Mouse (Mus musculus) cerebellum, adult 18-20 months (tissue): ENCODE data around the gene Agbl3.

Source experiments
- DNase-seq, 2 experiments: peaks; one replicate each; pipeline ENCODE4 v3.0.0; 2021

Agbl3 gene

DNA sequence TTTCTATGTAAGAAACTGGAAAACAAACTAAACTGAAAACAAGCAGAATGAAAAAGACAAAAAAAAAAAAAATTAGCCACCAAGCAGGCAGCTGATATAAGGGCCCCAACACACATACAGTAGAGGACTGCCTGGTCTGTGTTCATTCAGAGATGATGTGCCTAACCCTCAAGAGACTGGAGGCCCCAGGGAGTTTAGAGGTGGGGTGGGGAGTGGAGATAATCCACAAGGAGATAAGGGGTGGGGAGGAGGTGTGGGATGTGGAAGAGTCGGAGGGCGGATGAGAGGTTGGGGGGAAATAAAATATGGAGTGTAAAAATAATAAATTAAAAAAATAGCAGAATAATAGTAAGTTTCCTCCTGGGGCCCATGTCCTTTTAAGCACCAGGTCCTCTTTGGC is 25.4 kb downstream of the Agbl3 start:
- DNase-seq = no peak

DNA sequence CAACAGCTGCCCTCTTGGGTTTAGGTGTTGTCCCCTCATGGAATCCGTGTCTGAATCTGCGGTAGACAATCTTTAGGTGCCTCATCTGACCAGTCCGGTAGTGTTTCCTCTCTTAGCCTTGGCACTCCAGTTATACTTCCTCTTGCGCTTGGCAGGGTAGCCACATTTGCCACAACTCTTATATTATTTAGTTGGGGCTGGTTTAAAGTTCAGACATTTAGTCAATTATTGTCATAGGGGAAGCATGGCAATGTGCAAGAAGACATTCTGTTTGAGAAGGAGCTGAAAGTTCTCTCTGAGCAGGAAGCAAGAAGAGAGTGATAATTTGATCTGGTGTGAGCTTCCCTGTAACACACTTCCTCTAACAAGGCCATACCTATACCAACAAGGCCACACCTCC is 30.4 kb downstream of the Agbl3 start:
- no peak for DNase-seq

DNA sequence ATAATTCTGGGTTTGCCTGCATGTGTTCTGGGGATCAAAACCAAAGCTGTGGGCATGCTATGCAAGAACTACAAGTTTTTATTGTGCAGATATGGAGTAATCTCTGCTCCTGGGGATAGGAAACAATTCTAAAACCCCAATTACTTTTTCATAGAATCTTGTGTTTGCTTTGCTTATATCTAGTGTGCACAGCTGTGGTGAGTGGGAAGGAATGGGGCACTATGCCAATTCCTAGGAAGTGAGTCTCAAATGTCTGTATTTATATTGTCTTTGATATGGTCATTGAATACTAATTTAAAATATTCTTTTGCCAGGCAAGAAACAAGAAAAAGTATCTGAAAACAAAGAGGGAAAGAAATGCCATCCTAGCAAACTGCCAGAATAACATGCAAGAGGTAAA is 44.2 kb downstream of the Agbl3 start:
- no peak for DNase-seq

DNA sequence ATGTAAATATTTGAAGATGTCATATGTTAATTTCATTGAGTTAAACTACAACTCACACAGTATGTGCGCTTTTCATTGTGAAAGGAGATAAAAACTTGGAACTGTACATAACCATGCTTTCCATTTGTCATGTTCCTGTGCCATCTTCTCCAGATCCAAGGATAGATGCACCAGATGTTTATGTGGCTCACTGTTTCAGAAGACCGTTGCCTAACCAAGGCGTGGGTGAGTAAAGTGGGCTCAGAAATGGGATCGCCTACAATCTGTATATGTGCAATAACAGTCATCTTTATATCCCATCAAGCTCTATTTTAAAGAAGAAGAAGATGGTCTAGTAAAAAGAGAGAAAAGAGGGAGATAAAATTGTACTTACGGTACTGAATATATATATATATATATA is 52.1 kb downstream of the Agbl3 start:
- DNase-seq = no peak

DNA sequence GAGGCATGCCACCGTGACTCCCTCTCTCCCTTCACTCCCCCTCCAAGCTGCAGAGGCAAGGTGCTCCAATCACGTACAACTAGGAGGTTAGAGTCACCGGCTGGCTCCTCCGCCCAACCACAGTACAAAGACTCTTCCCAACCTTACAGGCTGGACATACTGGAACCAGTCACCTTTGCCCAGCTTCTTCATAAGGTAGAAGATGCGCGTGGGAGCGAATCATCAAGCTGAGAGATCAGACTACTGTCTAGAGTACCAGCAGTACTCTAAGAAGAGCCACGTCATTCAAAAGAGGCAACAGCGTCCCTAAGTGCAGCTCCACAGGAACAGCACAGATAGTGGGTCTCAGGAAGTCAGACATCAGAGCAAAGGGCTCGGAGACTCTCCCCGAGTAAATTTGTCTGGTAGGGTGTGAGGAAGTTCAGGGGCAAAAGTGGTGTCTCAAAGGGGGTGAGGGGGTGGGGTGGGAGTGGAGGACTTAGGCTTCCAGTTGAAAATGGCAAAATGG is 81.4 kb downstream of the Agbl3 start:
- no peak for DNase-seq

DNA sequence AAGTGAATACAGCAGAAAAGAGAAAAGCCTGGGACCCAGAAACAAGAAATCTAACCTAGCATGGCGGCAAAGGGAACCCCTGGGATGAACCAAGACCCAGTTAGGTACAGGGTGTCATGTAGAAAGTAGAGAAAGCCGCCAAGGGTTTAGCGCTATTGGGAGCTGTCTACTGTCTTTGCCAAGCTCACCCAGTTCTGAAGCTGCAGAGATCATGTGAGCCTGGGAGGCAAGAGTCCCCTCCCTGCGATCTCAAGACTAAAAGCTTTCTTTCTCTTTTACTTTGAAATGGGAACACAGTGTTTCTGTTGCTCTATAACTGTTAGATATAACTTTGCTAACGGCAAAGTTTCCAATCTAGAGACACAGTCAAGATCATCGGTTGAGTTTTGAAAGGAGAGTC is 82.1 kb downstream of the Agbl3 start:
- DNase-seq = no peak

DNA sequence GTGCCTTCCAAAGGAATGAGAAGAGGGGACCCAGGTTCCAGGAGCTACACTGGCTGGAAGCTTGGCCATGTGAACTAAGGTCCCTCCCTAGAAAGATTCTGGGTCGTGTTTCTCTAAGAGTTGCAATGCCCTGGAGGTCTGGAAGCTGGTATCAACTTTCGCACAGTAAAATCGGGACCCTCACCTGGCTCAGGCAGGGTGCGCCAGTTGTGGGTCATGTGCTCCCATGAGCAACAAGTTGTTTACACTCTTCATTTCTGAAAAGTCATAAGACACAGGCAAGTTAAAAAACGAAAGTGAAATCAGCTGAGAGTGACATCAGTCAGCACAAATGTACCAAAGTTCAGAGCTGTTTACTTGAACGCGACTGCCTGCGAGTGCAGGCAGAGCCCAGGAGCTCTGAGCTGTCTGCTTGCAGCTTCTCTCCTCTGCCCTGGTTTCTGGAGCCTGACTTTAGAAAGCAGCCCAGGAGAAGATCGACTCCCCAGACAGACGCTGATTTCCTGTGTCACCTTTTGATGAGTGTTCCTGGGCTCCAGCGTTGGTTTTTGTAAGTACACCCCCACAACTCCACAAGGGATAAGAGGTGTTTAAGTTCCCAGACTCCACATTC is 82.7 kb downstream of the Agbl3 start, which contains the start of gene Tmem140:
Gene Tmem140, plus strand, starts transcription at position 356 of the 613 bp plus-strand sequence.
- DNase-seq = no peak

DNA sequence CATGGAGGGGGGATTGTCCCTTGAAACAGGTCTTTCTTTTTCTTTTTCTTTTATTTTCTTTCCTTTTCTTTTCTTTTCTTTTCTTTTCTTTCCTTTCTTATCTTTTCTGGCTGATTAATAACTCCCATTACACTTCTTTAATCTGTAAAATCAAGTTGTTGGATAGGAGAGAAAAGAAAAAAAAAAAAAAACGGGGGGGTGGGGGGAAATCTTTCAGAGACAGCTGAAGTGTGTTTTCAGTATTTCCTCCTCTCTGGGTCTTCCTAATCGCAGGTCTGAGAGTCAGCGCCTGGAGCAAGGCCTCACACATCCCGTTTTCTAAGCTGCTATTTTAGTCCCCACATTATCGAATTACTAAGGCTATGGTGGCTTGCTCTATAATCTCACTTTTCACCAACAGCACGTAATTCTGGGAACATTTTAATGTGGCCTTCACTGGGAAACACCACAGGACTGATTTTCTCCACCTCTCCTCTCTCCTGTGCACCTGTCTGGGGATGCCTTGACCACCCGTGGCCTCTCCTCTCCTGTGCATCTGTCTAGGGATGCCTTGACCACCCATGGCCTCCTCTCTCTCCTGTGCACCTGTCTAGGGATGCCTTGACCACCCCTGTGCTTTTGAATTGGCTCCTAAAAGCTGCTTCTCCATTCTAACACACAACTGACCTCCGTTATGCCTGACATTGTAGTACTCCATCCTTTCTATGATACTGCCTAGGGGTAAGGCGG is 83.7 kb downstream of the Agbl3 start:
- DNase-seq = no peak

DNA sequence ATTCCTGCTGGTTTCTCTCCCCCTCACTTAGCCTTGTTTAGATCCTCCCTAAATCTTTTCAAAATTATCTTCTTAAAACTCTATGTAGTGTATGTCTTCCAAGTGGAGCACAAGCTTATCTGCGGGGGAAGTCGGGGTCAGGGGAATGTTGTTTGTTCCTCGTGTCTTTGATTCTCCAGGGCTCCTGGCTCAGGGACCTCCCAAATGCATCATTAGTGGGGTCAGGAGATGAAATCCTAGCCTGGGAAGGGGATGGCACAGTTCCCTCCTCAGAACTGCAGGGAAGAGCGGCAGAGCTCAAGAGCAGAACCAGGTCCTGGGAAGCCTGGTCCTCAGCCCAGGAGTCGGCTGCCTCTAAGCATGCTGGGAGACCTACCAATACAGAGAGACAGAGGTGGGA is 85.0 kb downstream of the Agbl3 start:
- DNase-seq = no peak

DNA sequence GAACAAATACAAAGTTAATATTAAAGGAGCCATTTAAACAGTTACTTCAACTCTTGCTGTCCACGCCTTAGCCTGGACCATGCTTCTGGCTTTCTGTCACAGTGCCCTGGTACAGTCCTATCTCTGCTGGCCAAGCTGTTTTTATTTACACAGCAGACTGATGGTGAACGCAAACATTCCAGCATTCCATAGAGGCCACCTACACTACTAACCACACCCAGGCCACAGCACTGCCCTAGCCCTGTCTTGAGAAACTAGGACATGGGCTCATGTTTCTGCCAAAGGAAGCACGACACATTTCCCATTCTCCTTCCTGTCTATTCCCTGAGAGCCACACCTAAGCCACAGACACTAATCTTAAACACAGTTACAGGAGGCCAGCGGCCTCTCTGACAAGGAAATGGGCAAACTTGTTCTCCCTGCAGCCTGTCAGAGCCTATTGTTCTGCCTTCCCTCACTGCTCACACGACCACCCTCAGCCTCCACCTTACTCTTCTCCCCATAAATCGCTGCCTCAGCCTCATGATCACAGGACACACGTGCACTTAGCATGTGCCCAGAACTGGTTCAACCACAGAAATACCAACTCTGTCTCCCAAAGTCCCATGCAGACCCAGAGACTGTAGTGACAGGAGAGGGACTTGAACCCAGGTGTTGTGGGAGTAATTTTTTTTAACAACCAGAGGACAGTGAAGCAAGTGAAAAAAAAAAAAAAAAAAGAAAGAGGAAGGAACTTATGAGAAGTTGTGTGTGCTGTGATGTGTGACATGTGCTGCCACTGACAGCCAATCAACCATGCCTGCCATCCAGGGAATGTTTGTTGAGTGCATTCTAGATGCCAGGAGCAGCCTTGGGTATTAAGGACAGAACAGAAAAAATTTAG is 85.7 kb downstream of the Agbl3 start:
- DNase-seq = no peak

DNA sequence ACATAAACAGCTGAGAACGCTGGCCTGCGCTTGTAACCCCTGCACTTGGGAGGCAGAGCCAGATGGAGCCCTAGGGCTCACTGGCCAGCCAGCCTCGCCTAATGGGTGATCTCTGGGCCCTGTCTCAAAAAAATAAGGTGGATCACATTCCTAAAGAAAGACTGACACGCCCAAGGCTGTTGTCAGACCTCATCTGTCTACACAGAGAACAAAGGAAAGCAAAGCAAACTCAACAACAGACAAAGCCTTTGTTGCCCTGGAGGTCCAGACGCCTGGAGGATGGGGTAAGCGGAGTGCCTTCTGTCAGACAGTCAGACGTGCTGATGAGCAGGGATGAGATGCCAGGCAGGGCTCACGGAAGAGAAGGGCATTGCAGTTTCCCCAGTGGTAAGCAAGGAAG is 86.6 kb downstream of the Agbl3 start:
- DNase-seq = no peak

DNA sequence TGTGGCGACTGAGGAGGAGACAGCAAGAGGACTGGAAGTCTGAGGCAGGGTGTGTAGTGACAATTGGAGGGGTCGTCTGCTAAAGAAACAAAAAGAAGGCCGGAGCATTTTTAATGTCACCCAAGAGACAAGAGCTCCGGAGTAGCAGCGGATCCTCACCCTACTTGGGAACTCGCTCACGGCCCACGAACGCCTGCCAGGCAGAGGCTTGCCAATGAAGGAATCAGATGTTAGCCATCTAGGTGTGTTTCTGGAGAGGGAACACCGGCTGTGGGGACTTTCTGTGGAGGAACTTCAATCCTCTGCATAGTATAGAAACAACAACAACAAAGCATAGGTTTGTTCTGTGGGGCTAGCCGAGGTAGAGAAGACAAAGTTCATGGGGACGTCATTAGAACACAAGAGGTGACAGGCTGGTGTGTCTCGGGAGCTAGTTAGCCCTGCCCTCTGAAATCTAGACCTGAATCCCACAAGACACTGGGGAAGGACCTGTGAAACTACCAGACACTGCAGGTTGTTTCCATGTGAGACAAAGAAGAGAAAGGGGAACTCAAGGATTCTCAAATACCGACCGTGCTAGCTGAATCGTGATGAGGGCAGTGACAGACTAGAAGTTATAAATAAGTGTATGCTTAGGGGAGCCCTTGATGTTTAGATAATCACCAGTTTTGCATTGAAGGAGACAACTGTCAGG is 87.2 kb downstream of the Agbl3 start:
- DNase-seq = no peak

DNA sequence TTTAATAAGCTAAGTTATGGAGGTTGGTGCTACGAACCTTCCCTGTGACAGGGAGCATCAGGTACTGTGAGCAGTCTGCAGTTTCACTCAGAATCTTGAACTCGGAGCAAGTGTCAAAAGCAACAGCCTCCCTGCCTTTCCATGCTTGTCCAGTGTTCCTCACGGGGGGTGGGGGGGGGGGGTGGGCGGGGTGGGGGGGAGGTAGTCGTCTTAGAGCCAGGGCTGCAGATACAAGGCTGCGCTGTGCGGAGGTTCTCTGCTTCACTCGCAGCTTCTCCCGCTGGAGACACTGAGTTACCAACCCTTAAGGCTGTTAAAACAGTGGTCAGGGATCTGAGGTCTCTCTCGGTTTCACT is 87.7 kb downstream of the Agbl3 start:
- DNase-seq = no peak

DNA sequence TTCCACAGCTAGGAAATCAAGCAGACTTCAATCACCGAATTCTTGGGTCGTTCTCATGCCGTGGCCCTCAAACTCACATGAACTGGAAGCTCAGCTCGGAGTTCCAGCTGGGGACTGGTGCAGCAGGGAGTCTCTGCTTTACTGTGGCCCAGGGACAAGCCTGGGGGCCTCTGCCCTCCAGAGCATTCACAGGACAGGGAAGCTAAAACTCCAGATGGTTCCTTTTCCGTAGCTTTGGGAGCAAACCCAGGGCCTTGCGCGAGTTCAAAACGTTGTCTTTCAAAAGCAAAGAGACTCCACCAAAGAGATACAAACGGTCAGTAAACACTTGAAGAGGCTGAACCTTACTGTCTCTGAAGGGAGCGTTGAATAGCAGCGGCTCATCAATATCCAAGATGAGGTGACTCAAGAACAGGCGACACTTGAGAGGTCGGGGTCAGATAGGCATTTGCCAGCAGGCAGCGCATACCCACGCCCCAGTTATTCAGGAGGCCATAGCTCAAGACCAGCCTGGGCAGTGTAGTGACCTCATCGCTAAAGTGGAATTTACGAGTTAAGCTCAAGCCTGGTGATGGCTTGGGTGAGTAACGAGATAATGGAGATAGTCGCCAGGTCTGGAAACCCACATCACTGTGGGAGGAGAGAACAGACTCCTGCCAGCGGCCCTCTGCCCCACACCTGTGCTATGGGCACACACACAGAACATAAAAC is 88.4 kb downstream of the Agbl3 start:
- no peak for DNase-seq

DNA sequence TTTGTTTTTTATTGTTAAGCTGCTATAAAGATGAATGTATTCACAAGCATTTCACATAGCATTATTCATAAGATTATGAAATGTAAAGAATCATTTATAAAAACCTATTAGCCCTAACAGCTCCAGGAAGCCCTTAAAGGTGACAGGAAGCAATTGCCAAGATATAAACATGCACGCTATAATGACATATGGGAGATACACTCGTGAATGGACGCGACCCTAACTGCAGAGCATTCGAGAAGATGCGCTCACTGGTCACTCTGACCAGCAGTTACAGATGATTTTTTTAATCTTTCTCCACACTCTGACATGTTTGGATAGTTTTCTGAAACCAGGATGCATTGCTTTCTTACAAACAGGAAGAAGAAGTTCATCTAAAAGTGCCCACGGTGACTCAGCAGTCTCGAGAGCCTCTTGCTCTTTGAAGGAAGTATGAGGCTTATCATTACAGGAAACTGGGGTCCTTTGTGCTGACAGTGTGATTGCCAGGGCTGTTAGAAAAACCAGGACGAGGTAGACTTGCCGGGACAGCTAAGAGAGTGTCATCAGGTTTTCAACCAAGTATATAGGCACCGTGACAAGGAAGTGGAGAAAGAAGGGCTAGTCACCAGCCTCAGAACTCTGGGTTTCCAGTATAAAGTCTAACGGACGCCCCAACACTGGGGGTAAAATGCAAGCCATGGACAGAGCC is 89.1 kb downstream of the Agbl3 start:
- no peak for DNase-seq

DNA sequence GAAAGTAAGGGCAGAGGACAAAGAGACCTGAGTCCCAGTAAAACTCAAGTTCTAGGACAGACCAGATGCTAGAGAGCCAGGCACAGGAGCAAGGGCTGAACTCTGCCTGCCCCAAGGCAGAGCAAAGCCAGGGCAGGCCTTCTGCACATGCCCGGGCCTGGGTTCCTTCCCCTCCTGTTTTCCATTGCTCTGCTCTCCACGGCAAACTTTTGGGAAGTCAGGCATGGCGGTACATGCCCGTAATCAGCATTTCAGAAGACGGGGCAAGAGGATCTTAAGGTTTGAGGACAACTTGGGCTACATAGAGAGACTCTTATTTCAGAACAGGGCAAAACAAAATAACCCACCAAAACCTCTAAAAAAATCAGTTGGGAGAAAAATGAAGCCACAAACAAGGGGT is 89.9 kb downstream of the Agbl3 start:
- DNase-seq = no peak

DNA sequence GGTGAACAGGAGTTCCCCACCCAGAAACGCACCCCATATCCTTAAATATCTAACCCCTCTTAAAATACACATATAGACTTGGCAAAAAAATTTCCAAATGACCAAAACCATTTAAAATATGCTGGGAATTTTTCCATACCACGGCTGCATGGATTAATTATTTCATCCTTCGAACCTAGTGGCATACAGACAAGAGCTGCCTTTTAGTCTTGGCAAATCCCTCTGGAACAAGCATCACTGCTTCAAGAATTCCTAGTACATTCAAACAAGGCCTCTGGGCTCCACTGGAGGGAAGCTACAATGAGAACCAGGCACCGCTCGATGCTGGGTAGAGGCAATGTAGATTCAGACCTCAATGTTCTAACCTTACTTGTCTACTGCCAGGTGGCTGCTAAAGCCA is 90.5 kb downstream of the Agbl3 start:
- no peak for DNase-seq

DNA sequence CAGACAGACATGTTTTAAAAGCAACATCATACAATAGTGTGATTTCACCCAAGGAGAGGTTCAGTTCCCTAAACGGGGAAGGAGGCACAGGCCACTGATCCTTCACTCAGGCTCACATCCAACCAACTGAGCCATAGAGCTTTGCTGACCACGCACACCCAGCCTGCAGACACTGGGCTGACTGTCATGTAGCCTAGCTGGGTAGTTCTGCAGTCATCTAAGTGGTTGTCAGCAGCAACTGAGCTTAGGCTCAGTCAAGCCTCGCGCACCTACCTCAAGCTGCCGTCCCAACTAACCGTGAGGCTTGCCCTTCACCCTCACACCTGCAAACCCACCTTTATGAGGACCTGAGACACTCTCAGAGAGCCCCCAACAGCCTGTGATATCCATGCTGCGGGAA is 91.7 kb downstream of the Agbl3 start:
- no peak for DNase-seq

DNA sequence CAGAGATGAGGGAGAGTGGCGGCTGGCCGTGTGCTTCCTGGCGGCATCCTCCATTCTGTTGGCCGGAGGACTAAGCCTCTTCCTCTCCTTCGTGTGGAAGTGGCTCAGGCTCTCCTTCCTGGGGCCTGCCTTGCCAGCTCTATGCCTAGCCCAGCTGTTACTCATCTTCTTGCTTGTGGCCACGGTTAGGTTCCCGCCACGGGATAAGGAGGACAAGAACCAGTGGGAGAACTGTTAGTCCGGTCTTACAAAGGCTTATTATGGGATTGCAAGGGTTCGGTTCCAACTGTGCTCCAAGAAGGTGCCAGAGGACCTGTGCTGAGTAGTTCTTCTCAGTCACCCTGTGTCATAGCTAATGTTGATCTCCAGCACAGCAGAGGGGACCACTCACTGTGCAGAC is 92.6 kb downstream of the Agbl3 start:
- DNase-seq = no peak

DNA sequence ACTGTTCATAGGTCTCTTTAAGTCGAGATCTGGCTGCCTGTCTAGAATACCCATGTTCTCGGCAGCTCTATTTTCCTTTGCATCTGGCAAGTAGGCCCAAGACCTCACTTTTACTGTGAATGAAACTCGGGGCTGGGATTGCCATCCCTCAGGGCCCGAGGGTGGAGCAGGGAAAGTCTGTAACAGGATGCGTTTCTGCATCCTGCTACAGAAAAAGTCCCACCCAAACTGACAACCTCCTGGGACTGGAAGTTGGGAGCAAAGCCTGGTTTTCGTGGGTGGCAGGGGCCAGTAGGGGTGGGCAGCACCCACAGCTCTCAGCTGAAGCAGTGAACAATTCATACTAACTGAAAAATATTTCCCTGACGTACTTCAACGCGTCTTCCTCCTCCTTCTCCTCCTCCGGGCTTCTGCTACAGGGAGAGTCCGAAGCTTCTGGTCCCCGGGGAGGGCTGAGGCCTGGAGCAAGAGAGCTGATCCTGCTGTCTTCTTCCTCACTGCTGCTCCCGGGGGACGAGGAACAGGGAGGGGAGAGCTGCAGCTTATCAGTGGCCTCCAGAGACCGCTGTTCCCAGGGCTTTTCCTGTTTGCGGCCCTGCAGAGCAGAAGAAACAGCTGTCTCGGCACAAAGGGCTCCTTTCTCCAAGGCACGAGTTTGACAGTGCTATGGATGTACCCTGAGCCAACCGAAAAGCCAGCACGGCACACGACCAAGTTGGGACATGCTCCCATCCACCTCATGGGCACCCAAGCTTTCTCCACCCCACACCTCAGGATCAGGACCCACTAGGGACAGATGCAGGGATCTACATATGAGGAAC is 94.1 kb downstream of the Agbl3 start:
- DNase-seq = no peak

DNA sequence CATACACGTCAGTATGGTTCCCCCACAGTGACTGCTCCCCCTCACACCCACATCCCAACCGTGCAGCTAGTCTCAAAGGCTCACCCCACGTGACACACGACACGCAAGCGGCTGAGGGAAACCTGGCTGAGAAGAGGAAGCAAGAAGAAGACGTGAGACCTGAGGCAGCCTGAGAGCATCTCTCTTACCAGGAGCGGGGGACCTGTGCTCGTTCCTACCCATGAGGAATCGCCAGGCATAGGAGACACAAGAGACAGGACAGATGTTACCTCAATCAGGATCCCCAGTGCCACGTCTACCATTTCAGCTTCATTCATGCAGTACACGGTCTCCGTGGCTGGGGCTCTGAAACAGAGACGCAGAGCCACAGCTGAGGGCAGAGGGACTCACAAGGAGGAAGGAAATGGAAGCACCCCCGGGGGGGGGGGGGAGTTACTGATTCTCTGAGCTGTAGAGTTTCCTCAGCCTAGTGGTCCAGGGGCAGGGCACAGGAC is 95.1 kb downstream of the Agbl3 start:
- no peak for DNase-seq
